Mouse (Mus musculus): ENCODE measurements around the gene Ccr7. TPM values are rescaled to one million over a fixed set of nuclear protein-coding genes. Genes with fewer than 3 reads are reported as not detected.

Ccr7 gene
- total and polyA plus RNA-seq, 3 experiments, result 0.14 to 0.86 TPM; not detected in 1

Other genes starting within 250 kb of the Ccr7 start
- gene Cdc6, start 247.3 kb downstream of the Ccr7 start, total RNA-seq (2021), result under 1 TPM; 0.48 to 0.86 TPM
- gene Cdc6, start 247.3 kb downstream of the Ccr7 start, polyA plus RNA-seq (2012; rRNA removed), result 0.07 and 0.08 TPM in 2 replicates
- 10 to 100 TPM; 17.0 to 30.8 TPM for gene Rara, start 227.3 kb downstream of the Ccr7 start, total RNA-seq (2021)
- gene Rara, start 227.3 kb downstream of the Ccr7 start, polyA plus RNA-seq (2012; rRNA removed), result 43.7 and 44.9 TPM in 2 replicates
- gene Gjd3, start 172.1 kb downstream of the Ccr7 start, total RNA-seq (2021), result not detected
- gene Gjd3, start 172.1 kb downstream of the Ccr7 start, polyA plus RNA-seq (2012; rRNA removed), result 1.1 and 1.2 TPM in 2 replicates
- 1 to 10 TPM; 4.1 to 8.1 TPM for gene Top2a, start 130.9 kb downstream of the Ccr7 start, total RNA-seq (2021)
- gene Top2a, start 130.9 kb downstream of the Ccr7 start, polyA plus RNA-seq (2012; rRNA removed), result 0.28 and 0.29 TPM in 2 replicates
- 100 to 1,000 TPM in 1 of 2 experiments, 10 to 100 TPM in 1; 93.9 to 147 TPM for gene Igfbp4, start 113.8 kb downstream of the Ccr7 start, total RNA-seq (2021)
- gene Igfbp4, start 113.8 kb downstream of the Ccr7 start, polyA plus RNA-seq (2012; rRNA removed), result 144 and 247 TPM in 2 replicates
- under 1 TPM; 0.31 to 0.58 TPM for gene Tns4, start 65.8 kb downstream of the Ccr7 start, total RNA-seq (2021)
- gene Tns4, start 65.8 kb downstream of the Ccr7 start, polyA plus RNA-seq (2012; rRNA removed), result 0.45 and 1.5 TPM in 2 replicates
- gene Smarce1, start 75.9 kb upstream of the Ccr7 start, total RNA-seq (2021), result 10 to 100 TPM; 49.9 to 54.4 TPM
- gene Smarce1, start 75.9 kb upstream of the Ccr7 start, polyA plus RNA-seq (2012; rRNA removed), result 10.0 and 10.3 TPM in 2 replicates
- 1 to 10 TPM; 1.4 to 2.2 TPM for gene Krt222, start 89.0 kb upstream of the Ccr7 start, total RNA-seq (2021)
- gene Krt222, start 89.0 kb upstream of the Ccr7 start, polyA plus RNA-seq (2012; rRNA removed), result 0.07 and 0.09 TPM in 2 replicates
- not detected for gene Krt24, start 130.2 kb upstream of the Ccr7 start, total RNA-seq (2021)
- gene Krt24, start 130.2 kb upstream of the Ccr7 start, polyA plus RNA-seq (2012; rRNA removed), result not detected in 2 replicates
- not detected for gene Krt25, start 167.9 kb upstream of the Ccr7 start, total RNA-seq (2021)
- not detected in 2 replicates for gene Krt25, start 167.9 kb upstream of the Ccr7 start, polyA plus RNA-seq (2012; rRNA removed)
- not detected for gene Krt26, start 182.9 kb upstream of the Ccr7 start, total RNA-seq (2021)
- gene Krt26, start 182.9 kb upstream of the Ccr7 start, polyA plus RNA-seq (2012; rRNA removed), result not detected in 2 replicates
- not detected for gene Krt27, start 196.0 kb upstream of the Ccr7 start, total RNA-seq (2021)
- gene Krt27, start 196.0 kb upstream of the Ccr7 start, polyA plus RNA-seq (2012; rRNA removed), result not detected in 2 replicates
- not detected for gene Krt28, start 219.8 kb upstream of the Ccr7 start, total RNA-seq (2021)
- gene Krt28, start 219.8 kb upstream of the Ccr7 start, polyA plus RNA-seq (2012; rRNA removed), result not detected in 2 replicates
- gene Krt10, start 234.3 kb upstream of the Ccr7 start, total RNA-seq (2021), result 1 to 10 TPM; 5.5 to 5.8 TPM
- gene Krt10, start 234.3 kb upstream of the Ccr7 start, polyA plus RNA-seq (2012; rRNA removed), result 0.43 and 0.56 TPM in 2 replicates